Mouse (Mus musculus) liver, embryonic 15.5 days (tissue): ENCODE results near the gene Acvrl1. TPM values are rescaled to one million over a fixed set of nuclear protein-coding genes. Genes with fewer than 3 reads are reported as not detected.
A peak's percentile ranks its signal among the peaks of the same experiment; 100 is the strongest.
"Not testable (repeated sequence)": the region's sequence is repeated elsewhere in the genome, so short reads cannot be mapped to it uniquely, and the experiment has no call there.

Experiments used
- ATAC-seq: fragments of 200-750 bp; cut with Nextera tagmentation; 2 replicates; pipeline ENCODE4 v1.8.0; 2017; ENCODE audit warnings: moderate number of reproducible peaks, mild to moderate bottlenecking, moderate library complexity; ENCODE audit not compliant: insufficient read depth
- H3K27ac ChIP-seq: fragments of 300-500 bp; sonication (generic); replicated peaks from 2 replicates; pipeline ENCODE4 v1.5.1; 2015; ENCODE audit warnings: mild to moderate bottlenecking, inconsistent platforms
- H3K27me3 ChIP-seq: fragments of 300-500 bp; sonication (generic); 2 replicates; pipeline ENCODE4 v1.6.1; 2015; ENCODE audit warnings: mild to moderate bottlenecking, inconsistent platforms
- H3K36me3 ChIP-seq: fragments of 300-500 bp; sonication (generic); replicated peaks from 2 replicates; pipeline ENCODE4 v1.6.1; 2015; ENCODE audit warnings: moderate library complexity, mild to moderate bottlenecking, inconsistent platforms
- H3K4me1 ChIP-seq: fragments of 300-500 bp; sonication (generic); replicated peaks from 2 replicates; pipeline ENCODE4 v1.6.1; 2015; ENCODE audit warnings: inconsistent platforms
- H3K4me2 ChIP-seq: fragments of 300-500 bp; sonication (generic); 2 replicates; pipeline ENCODE4 v1.6.1; 2015; ENCODE audit warnings: moderate library complexity, mild to moderate bottlenecking, inconsistent platforms
- H3K4me3 ChIP-seq: fragments of 300-500 bp; sonication (generic); replicated peaks from 2 replicates; pipeline ENCODE4 v1.5.1; 2015; ENCODE audit warnings: mild to moderate bottlenecking, inconsistent platforms
- H3K9ac ChIP-seq: fragments of 300-500 bp; sonication (generic); 2 replicates; pipeline ENCODE4 v1.6.1; 2015; ENCODE audit warnings: moderate library complexity, mild to moderate bottlenecking, inconsistent platforms
- H3K9me3 ChIP-seq: fragments of 300-500 bp; sonication (generic); replicated peaks from 2 replicates; pipeline ENCODE4 v1.6.1; 2016; ENCODE audit warnings: inconsistent platforms
- WGBS: fragments of 180-500 bp; shearing (Covaris S2); methylation state at CpG from one replicate; pipeline ENCODE4 v1.1.7; 2015; ENCODE audit warnings: mixed read lengths; ENCODE audit not compliant: insufficient replicate concordance; 5-methylcytosine and 5-hydroxymethylcytosine counted together
- polyA plus RNA-seq: library from polyadenylated mRNA; unstranded; fragments of >200 nt; fragmentation: Nextera tagmentation; extraction: Ambion mirVana; gene quantifications from 2 replicates; pipeline ENCODE4 v1.2.1, GENCODE M21; 2015

The Acvrl1 gene
- polyA plus RNA-seq, 1 experiment from 2014 or later: 1.4 TPM

- Histone ChIP-seq H3K4me3 (no peak overlapping the region), H3K27ac (peak overlapping the region; percentile 34)
- 22% methylated on average over 8 of the region's 8 CpGs for WGBS
These were observed 15.1 kb upstream of the Acvrl1 start for GRCm38 (mm10) chr15:101113176-101113575.

GRCm38 (mm10) chr15:101113778-101114177, 14.5 kb upstream of the Acvrl1 start:
- WGBS: 45% methylated on average over 2 of the region's 2 CpGs
- H3K27me3 ChIP-seq, ATAC-seq, H3K4me1 ChIP-seq, H3K27ac ChIP-seq, H3K4me3 ChIP-seq, H3K9me3 ChIP-seq, H3K9ac ChIP-seq, H3K36me3 ChIP-seq: not testable (repeated sequence)
- H3K4me2 ChIP-seq: peak overlapping the region; percentile 21; the same call in 1 of the 2 replicates

More at GRCm38 (mm10) chr15:101113176-101113575, 15.1 kb upstream of the Acvrl1 start:
- ATAC-seq: peak; percentile 63
- Histone ChIP-seq H3K27me3 (0 out of 2 replicates have a peak, but pooled peaks cover 9% of the 10 kb centered on the region), H3K9ac (no peak overlapping the region), H3K4me1 (no peaks in the 10 kb centered on the region), H3K9me3 (no peaks in the 10 kb centered on the region), H3K4me2 (peak overlapping the region; percentile 21), H3K36me3 (no peaks in the 10 kb centered on the region)

DNA sequence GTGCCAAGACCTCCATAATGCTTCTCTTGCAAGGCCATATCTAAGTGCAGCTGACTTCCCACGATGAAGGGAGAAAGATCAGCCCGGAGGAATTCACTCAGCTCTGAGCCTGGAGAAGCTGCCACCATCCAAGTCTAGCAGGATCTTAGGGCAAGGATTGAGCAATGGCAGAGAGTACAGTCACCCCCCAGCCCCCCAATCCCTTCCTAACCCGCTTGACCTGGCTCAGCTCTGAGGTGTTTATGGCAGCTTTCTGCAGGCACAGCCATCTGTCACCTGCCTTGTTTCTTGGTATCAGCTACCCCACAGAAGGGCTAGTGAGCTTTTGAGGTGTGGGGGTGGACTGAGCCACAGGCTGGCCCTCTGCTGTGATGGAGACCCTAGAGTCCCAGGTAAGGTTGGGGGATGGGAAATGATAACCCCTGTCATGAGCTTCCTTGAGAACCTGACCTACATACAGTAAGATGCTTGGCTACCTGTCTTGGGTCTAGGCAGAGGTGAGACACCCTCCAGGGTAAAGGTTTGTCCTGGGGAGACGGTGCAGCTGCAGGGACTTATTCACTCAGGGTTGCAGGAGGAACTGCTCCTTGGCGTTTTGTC, 12.7 kb upstream of the Acvrl1 start, which contains the start of gene Ankrd33:
Ankrd33 (plus strand) TSS at position 245 of the 600 bp plus-strand sequence.
- Histone ChIP-seq H3K27me3 (peaks cover 15% of the 10 kb centered on the region; the same call in 1 of the 2 replicates), H3K4me2 (no peak within 1 kb of the TSS), H3K4me3 (no peak within 1 kb of the TSS), H3K27ac (no peak within 1 kb of the TSS), H3K9me3 (no peaks in the 10 kb centered on the region), H3K4me1 (0 out of 2 replicates have a peak, but pooled peaks cover 5% of the 10 kb centered on the region), H3K9ac (no peak within 1 kb of the TSS), H3K36me3 (no peaks in the 10 kb centered on the region)
- WGBS: 58% methylated on average over 5 of the region's 5 CpGs
- ATAC-seq: no peak

DNA sequence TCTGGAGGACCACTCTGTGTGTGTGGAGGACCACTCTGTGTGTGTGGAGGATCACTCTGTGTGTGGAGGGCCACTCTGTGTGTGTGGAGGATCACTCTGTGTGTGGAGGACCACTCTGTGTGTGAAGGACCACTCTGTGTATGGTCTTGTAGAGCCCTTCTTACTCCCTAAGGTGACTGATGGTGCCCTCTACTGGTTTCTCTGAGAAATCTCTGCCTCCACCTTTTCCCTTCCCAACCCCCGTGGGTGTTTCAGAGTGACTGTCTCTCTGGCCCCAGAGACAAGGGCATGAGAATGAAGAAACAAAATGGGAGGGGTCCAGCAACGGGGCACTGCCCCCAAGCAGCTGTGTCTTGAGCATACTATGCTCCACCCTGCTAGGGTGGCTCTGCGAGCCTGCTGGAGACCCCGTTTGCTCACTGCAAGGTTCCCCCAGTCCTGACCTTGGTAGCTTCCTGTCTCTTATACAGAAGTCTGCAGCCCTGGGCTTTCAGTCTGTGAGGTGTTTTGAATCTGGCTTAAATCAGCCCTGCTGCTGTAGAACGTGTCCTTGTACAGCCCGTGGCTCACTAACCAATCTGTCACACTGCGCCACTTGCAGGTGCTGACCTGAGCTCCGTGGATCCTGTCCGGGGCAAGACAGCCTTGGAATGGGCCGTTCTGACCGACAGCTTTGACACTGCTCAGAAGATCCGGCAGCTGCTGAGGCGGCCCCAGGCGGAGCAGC, 9.8 kb upstream of the Acvrl1 start:
- Histone ChIP-seq H3K27ac (no peak overlapping the region), H3K4me3 (no peak overlapping the region), H3K4me1 (0 out of 2 replicates have a peak, but pooled peaks cover 5% of the 10 kb centered on the region), H3K9me3 (no peaks in the 10 kb centered on the region), H3K36me3 (no peaks in the 10 kb centered on the region), H3K9ac (no peak overlapping the region), H3K4me2 (no peak overlapping the region), H3K27me3 (peaks cover 6% of the 10 kb centered on the region; the same call in 1 of the 2 replicates)
- ATAC-seq: no peak
- 55% methylated on average over 14 of the region's 14 CpGs for WGBS

GRCm38 (mm10) chr15:101121411-101122289, 6.7 kb upstream of the Acvrl1 start:
- Histone ChIP-seq H3K27ac (no peak overlapping the region), H3K9me3 (no peaks in the 10 kb centered on the region), H3K4me3 (no peak overlapping the region), H3K4me2 (no peak overlapping the region), H3K9ac (no peak overlapping the region), H3K36me3 (no peaks in the 10 kb centered on the region), H3K4me1 (0 out of 2 replicates have a peak, but pooled peaks cover 5% of the 10 kb centered on the region), H3K27me3 (peaks cover 15% of the 10 kb centered on the region)
- no peak for ATAC-seq
- 50% methylated on average over 9 of the region's 9 CpGs for WGBS

- Histone ChIP-seq H3K9ac (no peak overlapping the region), H3K4me1 (0 out of 2 replicates have a peak, but pooled peaks cover 5% of the 10 kb centered on the region), H3K36me3 (no peaks in the 10 kb centered on the region), H3K4me2 (no peak overlapping the region), H3K4me3 (no peak overlapping the region), H3K27me3 (peaks cover 21% of the 10 kb centered on the region), H3K9me3 (no peaks in the 10 kb centered on the region), H3K27ac (no peak overlapping the region)
- whole genome bisulfite sequencing: 20% methylated on average over 2 of the region's 2 CpGs
- no peak for ATAC-seq
These were observed 6.1 kb upstream of the Acvrl1 start for GRCm38 (mm10) chr15:101122290-101122589.

GRCm38 (mm10) chr15:101123202-101123601, 5.1 kb upstream of the Acvrl1 start:
- Histone ChIP-seq H3K27me3 (peaks cover 31% of the 10 kb centered on the region), H3K36me3 (no peaks in the 10 kb centered on the region), H3K27ac (no peak overlapping the region), H3K9ac (no peak overlapping the region), H3K4me3 (no peak overlapping the region), H3K9me3 (no peaks in the 10 kb centered on the region), H3K4me1 (0 out of 2 replicates have a peak, but pooled peaks cover 5% of the 10 kb centered on the region), H3K4me2 (no peak overlapping the region)
- WGBS: 34% methylated on average over 4 of the region's 4 CpGs
- no peak for ATAC-seq

DNA sequence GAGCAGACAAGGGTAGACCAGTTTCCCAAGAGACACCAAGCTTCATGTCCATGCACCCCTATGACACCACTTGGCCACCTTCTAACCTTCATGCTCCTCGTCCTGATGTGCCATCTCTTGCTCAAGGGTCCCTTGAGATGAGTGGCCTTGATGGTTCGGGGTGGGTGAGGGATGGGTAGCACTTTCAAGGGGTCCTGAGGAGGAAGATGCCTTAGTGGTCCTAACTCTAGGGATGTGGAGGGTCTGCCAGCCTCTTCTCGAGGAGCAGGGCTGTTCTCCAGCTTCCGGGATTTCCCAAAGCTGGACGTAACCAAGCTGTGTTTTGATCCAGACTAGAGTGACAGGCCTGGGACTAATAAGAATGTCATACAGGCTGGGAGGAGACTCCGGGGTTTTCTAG, 2.8 kb upstream of the Acvrl1 start:
- Histone ChIP-seq H3K36me3 (no peaks in the 10 kb centered on the region), H3K4me1 (no peaks in the 10 kb centered on the region), H3K27ac (no peak overlapping the region), H3K9me3 (no peaks in the 10 kb centered on the region), H3K4me3 (no peak overlapping the region), H3K9ac (no peak overlapping the region), H3K4me2 (no peak overlapping the region), H3K27me3 (peaks cover 48% of the 10 kb centered on the region)
- 57% methylated on average over 6 of the region's 6 CpGs for WGBS
- no peak for ATAC-seq

DNA sequence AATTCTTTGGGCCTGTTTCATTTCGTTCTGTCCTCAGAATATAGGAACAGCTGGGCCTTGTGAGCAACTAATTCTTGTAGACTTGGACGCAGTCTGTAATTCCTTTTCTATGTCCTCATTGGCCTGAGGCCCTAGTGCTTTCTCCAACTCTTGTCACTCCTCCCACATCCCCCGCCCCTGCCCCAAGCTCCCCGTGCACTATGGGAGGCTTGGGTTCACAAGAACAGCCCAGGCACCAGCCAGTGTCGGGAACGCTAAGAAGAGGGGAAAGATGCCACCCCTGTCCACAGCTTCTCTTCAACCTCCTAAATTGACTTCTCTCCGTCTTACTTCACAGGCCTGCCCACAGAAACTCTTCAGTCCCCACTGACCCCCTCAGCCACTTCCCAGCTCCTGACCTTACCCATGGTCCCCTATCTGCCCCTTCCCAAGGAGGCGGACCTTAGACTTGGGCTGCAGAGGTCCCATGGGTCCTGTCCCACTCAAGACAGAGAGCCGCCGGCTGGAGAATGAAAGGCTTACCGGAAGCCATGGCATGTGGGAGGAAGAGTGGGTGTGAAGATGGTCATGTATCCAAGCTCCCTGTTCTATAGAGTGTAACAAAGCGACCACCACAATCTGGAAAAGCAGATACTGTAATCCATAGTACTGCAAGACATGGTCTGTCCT, 1.3 kb upstream of the Acvrl1 start:
- no peaks in the 10 kb centered on the region for H3K9me3 ChIP-seq
- H3K27ac ChIP-seq: no peak overlapping the region
- no peak overlapping the region for H3K4me3 ChIP-seq
- no peak overlapping the region for H3K4me2 ChIP-seq
- ATAC-seq: no peak
- no peaks in the 10 kb centered on the region for H3K36me3 ChIP-seq
- no peak overlapping the region for H3K9ac ChIP-seq
- H3K4me1 ChIP-seq: no peaks in the 10 kb centered on the region
- H3K27me3 ChIP-seq: peaks cover 62% of the 10 kb centered on the region
- WGBS: 69% methylated on average over 12 of the region's 12 CpGs

DNA sequence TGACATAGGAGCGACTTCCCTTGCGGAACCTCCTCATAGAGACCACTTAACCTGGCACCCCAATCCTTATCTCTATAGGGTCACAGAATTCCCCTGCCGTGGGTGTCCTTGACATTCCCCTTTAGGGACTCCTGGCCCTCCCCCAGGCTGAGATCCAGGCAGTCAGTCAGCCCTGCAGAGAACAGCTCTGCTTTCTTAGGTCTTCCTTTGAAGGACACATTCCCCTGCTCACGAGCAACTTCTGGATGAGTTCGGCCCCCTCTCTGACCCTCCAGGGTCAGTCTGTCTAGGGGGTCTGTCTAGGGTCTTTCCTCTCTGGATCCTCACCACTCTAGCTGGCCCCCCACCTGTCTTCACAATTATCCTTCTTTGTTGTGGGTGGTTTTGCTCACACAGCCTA, 1.1 kb downstream of the Acvrl1 start:
- Histone ChIP-seq H3K9ac (no peak overlapping the region), H3K27ac (no peak overlapping the region), H3K9me3 (no peaks in the 10 kb centered on the region), H3K4me3 (peak overlapping the region; percentile 29), H3K4me1 (no peaks in the 10 kb centered on the region), H3K27me3 (peaks cover 82% of the 10 kb centered on the region), H3K36me3 (no peaks in the 10 kb centered on the region), H3K4me2 (peak overlapping the region; percentile 51; the same call in 1 of the 2 replicates)
- ATAC-seq: no peak
- 22% methylated on average over 5 of the region's 5 CpGs for WGBS
